15 mouse cellular contexts compared by ENCODE assay signal in the genomic region with DNA sequence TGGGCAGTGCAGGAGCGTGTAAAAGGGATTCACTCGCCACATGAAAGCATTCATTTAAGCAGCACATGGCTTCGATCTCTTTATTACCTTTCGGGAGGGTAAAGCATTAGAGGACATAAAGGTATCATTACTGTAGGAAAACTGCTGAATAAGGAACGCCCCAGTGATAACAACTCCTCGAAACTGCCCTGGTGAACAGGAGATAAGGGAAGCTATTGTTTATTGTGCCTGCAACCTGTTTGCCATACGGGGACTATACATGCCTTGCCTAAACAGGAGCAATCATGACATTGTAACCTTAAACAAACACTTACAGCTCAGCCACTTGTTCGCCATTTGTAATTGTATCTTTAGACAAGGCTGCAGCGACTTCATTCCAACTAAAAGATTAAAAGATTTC.
DNase-seq lines count a peak whose midpoint lies in the region; ATAC-seq and TF ChIP-seq lines count a peak whose summit lies in the region.
"Had no signal": no experiment of that assay in that cellular context is flagged by ENCODE, and none has a peak within 500 bp of the region (broad histone marks: within the 10 kb centered on the region; RNA-seq: fewer than 3 reads in every experiment).

No protein-coding gene starts in this region.

- H3K4me1 ChIP-seq in forebrain, embryonic 13.5 days: peaks cover 25% of the 10 kb centered on the region
- H3K4me1 ChIP-seq in forebrain, embryonic 12.5 days: peaks cover 10% of the 10 kb centered on the region
- peaks cover 5 to 10% of the 10 kb centered on the region in 2 experiments; a peak in 2 of 4 replicates for H3K4me1 ChIP-seq in liver, embryonic 14.5 days (replicated peaks; ENCODE audit: control insufficient read depth in 2 of 2, insufficient read depth in 2 of 2, low read length in 1 of 2)
- no peaks in the 10 kb centered on the region for H3K4me1 ChIP-seq in liver, postnatal 0 days (ENCODE audit: insufficient read depth)
- peaks cover 26% of the 10 kb centered on the region for H3K4me1 ChIP-seq in embryonic facial prominence, embryonic 14.5 days (ENCODE audit: control insufficient read depth, insufficient read depth, low read length)
- peaks cover 33% of the 10 kb centered on the region for H3K4me1 ChIP-seq in limb, embryonic 13.5 days
- H3K4me1 ChIP-seq: kidney, embryonic 15.5 days had no signal

- WGBS in forebrain, embryonic 13.5 days: 43% methylated on average over 9 of the region's 9 CpGs
- 59% methylated on average over 9 of the region's 9 CpGs for WGBS in forebrain, embryonic 12.5 days
- whole genome bisulfite sequencing in liver, embryonic 14.5 days (ENCODE audit: insufficient replicate concordance): 30% methylated on average over 9 of the region's 9 CpGs
- WGBS in liver, postnatal 0 days (ENCODE audit: insufficient replicate concordance): 40% methylated on average over 9 of the region's 9 CpGs
- WGBS in embryonic facial prominence, embryonic 14.5 days: 32% methylated on average over 9 of the region's 9 CpGs
- WGBS in limb, embryonic 13.5 days: 18% methylated on average over 9 of the region's 9 CpGs

- TF ChIP-seq EP300 in liver, embryonic 14.5 days (IDR thresholded peaks at IDR 0.05; ENCODE audit: low read depth): no peak
- TF ChIP-seq EP300 in liver, postnatal 0 days (IDR thresholded peaks at IDR 0.05; ENCODE audit: low read depth): no peak

- no peak for TF ChIP-seq CTCF in liver, embryonic 14.5 days (IDR thresholded peaks at IDR 0.05; ENCODE audit: low read depth)
- no peak for TF ChIP-seq CTCF in liver, postnatal 0 days (IDR thresholded peaks at IDR 0.05; ENCODE audit: low read depth)

- no peak overlapping the region for H3K27ac ChIP-seq in forebrain, embryonic 13.5 days
- no peak overlapping the region for H3K27ac ChIP-seq in forebrain, embryonic 12.5 days
- H3K27ac ChIP-seq in liver, embryonic 14.5 days: no peak overlapping the region
- no peak overlapping the region for H3K27ac ChIP-seq in liver, postnatal 0 days (ENCODE audit: low read depth)
- no peak overlapping the region for H3K27ac ChIP-seq in embryonic facial prominence, embryonic 14.5 days (replicated peaks; ENCODE audit: low read depth, low read length)
- H3K27ac ChIP-seq in limb, embryonic 13.5 days: no peak overlapping the region
- H3K27ac ChIP-seq: forebrain, embryonic 10.5 days; kidney, embryonic 15.5 days; liver, embryonic 15.5 days had no signal

- ATAC-seq in forebrain, embryonic 13.5 days: no peak
- no peak for ATAC-seq in forebrain, embryonic 12.5 days (ENCODE audit: low FRiP score)
- no peak for ATAC-seq in liver, embryonic 14.5 days (ENCODE audit: insufficient read depth)
- ATAC-seq in liver, postnatal 0 days: no peak
- no peak for ATAC-seq in embryonic facial prominence, embryonic 14.5 days (ENCODE audit: low read depth)
- ATAC-seq in limb, embryonic 13.5 days (ENCODE audit: low FRiP score, low read depth): no peak

- H3K9me3 ChIP-seq in forebrain, embryonic 13.5 days (replicated peaks): no peaks in the 10 kb centered on the region
- no peaks in the 10 kb centered on the region for H3K9me3 ChIP-seq in forebrain, embryonic 12.5 days
- H3K9me3 ChIP-seq in liver, embryonic 14.5 days (ENCODE audit: control insufficient read depth, low read length): no peaks in the 10 kb centered on the region
- H3K9me3 ChIP-seq in liver, postnatal 0 days (ENCODE audit: low read length): no peaks in the 10 kb centered on the region
- no peaks in the 10 kb centered on the region for H3K9me3 ChIP-seq in embryonic facial prominence, embryonic 14.5 days (ENCODE audit: control insufficient read depth, low read length)
- no peaks in the 10 kb centered on the region for H3K9me3 ChIP-seq in limb, embryonic 13.5 days
- H3K9me3 ChIP-seq: forebrain, embryonic 10.5 days; kidney, embryonic 15.5 days; liver, embryonic 15.5 days had no signal

- H3K9ac ChIP-seq in forebrain, embryonic 13.5 days: no peak overlapping the region
- H3K9ac ChIP-seq in forebrain, embryonic 12.5 days: no peak overlapping the region
- H3K9ac ChIP-seq in liver, embryonic 14.5 days (replicated peaks): no peak overlapping the region
- no peak overlapping the region for H3K9ac ChIP-seq in liver, postnatal 0 days (replicated peaks)
- no peak overlapping the region for H3K9ac ChIP-seq in embryonic facial prominence, embryonic 14.5 days (ENCODE audit: low read depth, low read length)
- no peak overlapping the region for H3K9ac ChIP-seq in limb, embryonic 13.5 days
- H3K9ac ChIP-seq: kidney, embryonic 15.5 days; liver, embryonic 15.5 days had no signal

- H3K27me3 ChIP-seq in forebrain, embryonic 13.5 days: no peaks in the 10 kb centered on the region
- H3K27me3 ChIP-seq in forebrain, embryonic 12.5 days: no peaks in the 10 kb centered on the region
- H3K27me3 ChIP-seq in liver, embryonic 14.5 days (ENCODE audit: control insufficient read depth, insufficient read depth, low read length): no peaks in the 10 kb centered on the region
- H3K27me3 ChIP-seq in liver, postnatal 0 days (ENCODE audit: insufficient read depth, low read length): no peaks in the 10 kb centered on the region
- no peaks in the 10 kb centered on the region for H3K27me3 ChIP-seq in embryonic facial prominence, embryonic 14.5 days (replicated peaks; ENCODE audit: control insufficient read depth, insufficient read depth, low read length)
- H3K27me3 ChIP-seq in limb, embryonic 13.5 days: no peaks in the 10 kb centered on the region
- H3K27me3 ChIP-seq: kidney, embryonic 15.5 days; liver, embryonic 15.5 days had no signal

- H3K4me3 ChIP-seq in forebrain, embryonic 13.5 days: no peak overlapping the region
- no peak overlapping the region for H3K4me3 ChIP-seq in forebrain, embryonic 12.5 days (replicated peaks)
- H3K4me3 ChIP-seq in liver, embryonic 14.5 days (ENCODE audit: insufficient read depth in 1 of 2, low read depth in 2 of 2, low read length in 2 of 2): no peak overlapping the region
- no peak overlapping the region for H3K4me3 ChIP-seq in liver, postnatal 0 days (ENCODE audit: low read depth, low read length)
- no peak overlapping the region for H3K4me3 ChIP-seq in embryonic facial prominence, embryonic 14.5 days (ENCODE audit: low read depth, low read length)
- no peak overlapping the region for H3K4me3 ChIP-seq in limb, embryonic 13.5 days
- H3K4me3 ChIP-seq: forebrain, embryonic 10.5 days; kidney, embryonic 15.5 days; liver, embryonic 15.5 days had no signal

- H3K36me3 ChIP-seq in forebrain, embryonic 13.5 days (ENCODE audit: poor library complexity, severe bottlenecking): no peaks in the 10 kb centered on the region
- no peaks in the 10 kb centered on the region for H3K36me3 ChIP-seq in forebrain, embryonic 12.5 days (replicated peaks)
- H3K36me3 ChIP-seq in liver, embryonic 14.5 days (replicated peaks; ENCODE audit: control insufficient read depth, insufficient read depth, low read depth): no peaks in the 10 kb centered on the region
- no peaks in the 10 kb centered on the region for H3K36me3 ChIP-seq in liver, postnatal 0 days (replicated peaks; ENCODE audit: insufficient read depth, low read length)
- no peaks in the 10 kb centered on the region for H3K36me3 ChIP-seq in embryonic facial prominence, embryonic 14.5 days (ENCODE audit: control insufficient read depth, insufficient read depth, low read length)
- H3K36me3 ChIP-seq in limb, embryonic 13.5 days: no peaks in the 10 kb centered on the region
- H3K36me3 ChIP-seq: forebrain, embryonic 10.5 days; kidney, embryonic 15.5 days; liver, embryonic 15.5 days had no signal

- DNase-seq in liver, embryonic 14.5 days (ENCODE audit: low read depth in 3 of 3, low spot score in 3 of 3): no peak
- DNase-seq in liver, postnatal 0 days: no peak
- DNase-seq in embryonic facial prominence, embryonic 14.5 days (ENCODE audit: low spot score): no peak
- DNase-seq in Muller cell, postnatal 12 days (ENCODE audit: inconsistent ontology term): no peak
- no peak for DNase-seq in adrenal gland, postnatal 4 days (ENCODE audit: low spot score in 2 of 2)
- DNase-seq: adrenal gland, postnatal 36 days; cerebellum, adult 11 months; cerebellum, postnatal 25 days; right cerebral cortex, postnatal 25 days had no signal

- H3K4me2 ChIP-seq in forebrain, embryonic 13.5 days: peak overlapping the region; percentile 5; the same call in 1 of the 2 replicates
- H3K4me2 ChIP-seq in forebrain, embryonic 12.5 days: no peak overlapping the region
- peak overlapping the region; percentile 11; the same call in 1 of the 2 replicates for H3K4me2 ChIP-seq in liver, embryonic 14.5 days (ENCODE audit: low read depth)
- no peak overlapping the region for H3K4me2 ChIP-seq in liver, postnatal 0 days (ENCODE audit: low read depth, low read length)
- peak overlapping the region; percentile 19; the same call in 1 of the 2 replicates for H3K4me2 ChIP-seq in embryonic facial prominence, embryonic 14.5 days (ENCODE audit: low read depth, low read length)
- peak overlapping the region; percentile 41 for H3K4me2 ChIP-seq in limb, embryonic 13.5 days (replicated peaks)
- H3K4me2 ChIP-seq: kidney, embryonic 15.5 days; liver, embryonic 15.5 days had no signal

Comparison
In these comparisons a context has a peak if more than half of its experiments do, and no peak if none do; other contexts are left out.
1. H3K4me2 ChIP-seq: peak in forebrain, embryonic 13.5 days (single experiment), liver, embryonic 14.5 days (single experiment), embryonic facial prominence, embryonic 14.5 days (single experiment) and limb, embryonic 13.5 days (single experiment); none in forebrain, embryonic 12.5 days (single experiment) and liver, postnatal 0 days (single experiment).